Mouse (Mus musculus) urinary bladder, postnatal 4 days (tissue): Measurements from ENCODE around the gene Mecom.
"Not testable (repeated sequence)": the region's sequence is repeated elsewhere in the genome, so short reads cannot be mapped to it uniquely, and the experiment has no call there.

Experiments used
- DNase-seq, 2 experiments: peaks; one replicate each; pipeline ENCODE4 v3.0.0; 2021 to 2022; ENCODE audit warnings: low spot score in 2 of 2

The Mecom gene

DNA sequence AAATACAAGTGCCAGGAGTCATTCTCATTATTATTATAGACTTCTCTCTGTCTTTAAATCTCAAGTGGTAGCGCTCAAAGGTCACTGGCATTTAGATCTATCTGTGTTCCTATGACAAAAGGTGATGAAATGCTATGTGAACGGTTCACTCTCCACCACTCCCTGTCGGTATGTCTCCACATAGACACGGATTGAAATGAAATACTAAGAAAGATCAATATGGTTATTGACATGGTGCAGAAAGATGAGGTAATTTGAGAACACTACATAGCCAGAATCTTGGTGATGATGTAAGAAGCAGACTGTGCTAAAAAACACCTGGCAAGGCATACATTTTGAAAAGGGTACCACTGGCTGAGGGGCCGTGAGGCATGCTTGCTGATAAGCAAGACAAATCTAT is 294.1 kb downstream of the Mecom start:
- no peak for DNase-seq

DNA sequence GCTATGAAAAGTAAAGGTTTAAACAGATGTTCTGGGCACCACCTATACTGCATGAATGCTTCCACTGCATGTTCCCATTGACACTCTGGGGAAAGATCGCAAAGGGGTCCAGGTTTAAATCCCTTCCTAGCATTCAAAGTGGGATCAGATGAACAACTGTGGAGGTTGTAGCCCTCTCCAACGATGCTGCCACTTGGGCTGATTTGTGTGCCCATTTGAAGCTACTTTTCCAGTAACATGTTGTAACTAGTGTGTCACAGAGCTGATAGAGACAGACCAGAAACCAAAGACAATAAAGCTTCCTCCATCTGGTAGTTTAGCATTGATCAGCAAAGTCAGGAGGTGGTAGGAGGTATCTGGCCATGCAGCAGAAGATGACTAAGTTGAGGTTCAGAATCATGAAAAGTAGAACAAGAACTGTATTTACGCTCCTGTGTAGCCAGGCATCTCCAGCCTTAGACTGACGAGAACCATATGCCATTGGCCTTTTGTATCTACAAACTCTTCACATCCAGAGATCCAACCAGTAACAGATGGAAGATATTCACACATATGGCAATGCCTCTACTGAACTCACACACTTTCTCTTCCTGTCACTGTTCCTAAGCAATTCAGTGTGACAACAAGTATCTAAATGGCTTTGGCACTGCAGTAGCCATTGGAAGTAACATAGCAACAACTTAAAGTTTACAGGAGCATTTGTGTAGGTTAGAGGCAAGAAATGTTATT is 299.0 kb downstream of the Mecom start:
- no peak for DNase-seq

DNA sequence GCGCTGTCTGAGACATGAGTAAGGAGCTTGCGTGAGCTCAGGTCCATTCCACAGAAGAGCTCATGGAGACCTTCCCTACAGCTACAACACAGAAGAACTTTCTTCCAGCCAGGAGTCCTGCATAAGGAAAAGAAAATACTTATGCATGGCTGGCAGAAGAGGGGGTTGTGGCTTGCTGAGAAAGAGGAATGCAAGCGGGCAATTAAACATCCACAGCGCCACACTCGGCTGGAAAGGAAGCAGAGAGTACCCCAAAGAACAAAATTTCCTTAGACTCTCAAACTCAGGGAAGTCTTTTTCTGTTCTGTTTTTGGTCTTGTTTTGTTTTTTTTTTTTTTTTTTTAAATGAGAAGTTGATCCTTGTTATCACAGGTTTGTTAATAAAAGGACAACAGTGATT is 300.6 kb downstream of the Mecom start:
- no peak for DNase-seq

DNA sequence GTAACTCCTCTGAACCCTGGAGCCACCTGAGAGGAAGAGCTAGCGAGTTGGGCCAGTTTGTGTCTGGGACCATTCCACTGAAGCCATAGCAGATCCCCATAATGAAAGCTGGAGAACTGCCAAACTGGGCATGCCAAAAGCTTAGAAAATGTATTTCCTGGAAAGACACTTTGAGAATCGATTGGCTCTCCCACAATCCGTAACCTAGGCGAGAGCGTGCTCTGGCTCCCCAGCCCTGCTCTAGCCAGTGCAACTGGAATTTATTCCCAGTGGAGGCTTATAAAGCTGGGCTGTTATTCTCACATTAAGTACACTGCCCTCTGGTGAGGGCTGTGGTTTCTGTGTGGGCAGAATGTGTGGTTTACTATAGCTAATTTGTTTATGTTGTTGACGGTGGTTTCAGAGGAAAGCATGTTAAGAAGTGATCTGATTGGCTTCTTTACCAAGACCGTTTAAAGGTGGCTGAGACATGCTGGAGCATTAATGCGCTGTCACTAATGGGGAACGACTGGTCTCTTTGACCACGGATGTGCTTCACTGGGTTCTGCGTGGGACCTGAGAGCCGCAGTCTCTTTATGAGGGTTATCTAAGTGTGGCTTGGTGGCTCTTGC is 301.3 kb downstream of the Mecom start:
- DNase-seq = no peak

DNA sequence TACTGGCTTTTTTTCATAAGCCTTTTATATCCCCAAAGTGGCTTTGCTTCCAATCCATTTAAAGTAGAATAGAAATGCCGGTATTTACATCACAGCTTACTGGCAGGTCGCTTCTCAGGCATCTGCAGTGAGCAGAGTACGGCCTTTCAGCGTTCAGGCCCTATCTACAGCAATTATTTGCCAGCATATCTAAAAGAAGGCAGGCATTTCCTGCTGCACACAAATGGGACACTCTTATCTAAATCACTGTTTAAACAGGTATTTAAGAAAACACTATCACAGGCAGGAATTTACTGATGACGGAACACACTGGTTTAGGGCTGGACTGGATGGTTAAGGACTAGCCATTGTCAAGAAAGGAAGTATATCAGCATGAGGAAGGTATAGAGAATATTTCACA is 301.9 kb downstream of the Mecom start:
- no peak for DNase-seq

DNA sequence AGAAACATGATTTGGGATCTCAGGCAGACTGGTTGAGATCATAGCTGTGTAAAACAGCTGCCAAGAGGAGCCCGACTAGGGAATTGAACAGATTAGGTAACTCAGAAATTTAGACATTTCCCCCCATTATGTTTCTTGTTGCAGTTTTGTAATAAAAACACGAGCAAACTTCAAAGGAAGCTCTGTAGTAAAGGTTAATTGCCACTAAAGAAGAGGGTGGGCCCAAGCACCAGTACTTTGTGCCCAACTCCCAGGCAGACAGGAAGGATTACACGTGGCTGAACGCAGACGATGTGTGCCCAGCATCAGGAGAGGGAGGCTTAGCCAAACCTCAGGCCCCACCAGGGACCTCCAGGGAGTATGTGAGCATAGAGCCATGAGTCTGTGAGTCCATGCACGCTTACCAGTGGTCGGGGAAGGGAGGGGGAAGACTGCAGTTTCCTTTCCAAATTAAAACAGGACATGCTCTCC is 303.4 kb downstream of the Mecom start:
- no peak for DNase-seq

DNA sequence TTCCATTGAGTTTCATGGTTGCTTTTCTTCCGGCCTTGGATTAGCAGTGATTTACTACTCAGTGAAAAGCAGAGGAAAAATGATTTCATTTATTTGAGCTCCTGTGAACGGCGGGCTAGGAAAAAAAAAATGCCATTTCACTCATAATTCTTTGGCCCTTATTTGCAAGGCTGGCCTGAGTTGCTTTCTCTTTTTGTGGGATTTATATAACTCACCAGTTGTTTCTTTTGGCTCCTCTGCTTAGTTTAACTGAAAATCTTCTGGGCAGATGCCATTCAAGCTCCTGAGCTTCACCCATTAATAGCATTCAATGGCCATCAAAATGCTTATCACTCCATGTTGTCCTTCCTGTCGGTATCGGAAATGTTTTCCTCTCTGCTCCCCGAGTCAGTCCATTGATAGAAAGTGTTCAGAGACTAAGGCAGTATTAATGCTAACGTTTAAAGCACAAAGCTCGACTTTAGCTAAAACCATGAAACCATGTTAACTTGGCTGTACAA is 304.0 kb downstream of the Mecom start:
- DNase-seq = no peak

DNA sequence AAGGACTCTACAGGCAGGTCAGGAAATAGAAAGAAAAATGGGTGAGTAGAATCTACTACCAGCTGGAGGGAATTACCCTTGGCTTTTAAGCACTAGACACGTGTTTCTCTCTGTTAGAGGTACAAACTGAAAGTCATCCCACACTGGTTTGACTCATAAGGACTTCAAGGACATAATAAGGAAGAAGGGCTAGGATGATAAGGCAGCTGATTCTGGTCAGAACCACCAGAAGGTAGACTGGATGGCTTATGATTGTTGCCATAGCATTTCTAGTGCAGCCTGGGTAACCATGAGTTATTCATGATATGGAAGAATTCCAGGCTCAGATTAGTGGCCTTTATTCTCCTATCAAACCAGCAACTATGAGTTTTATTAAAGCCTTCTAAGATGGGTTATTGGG is 308.4 kb downstream of the Mecom start:
- DNase-seq = no peak

DNA sequence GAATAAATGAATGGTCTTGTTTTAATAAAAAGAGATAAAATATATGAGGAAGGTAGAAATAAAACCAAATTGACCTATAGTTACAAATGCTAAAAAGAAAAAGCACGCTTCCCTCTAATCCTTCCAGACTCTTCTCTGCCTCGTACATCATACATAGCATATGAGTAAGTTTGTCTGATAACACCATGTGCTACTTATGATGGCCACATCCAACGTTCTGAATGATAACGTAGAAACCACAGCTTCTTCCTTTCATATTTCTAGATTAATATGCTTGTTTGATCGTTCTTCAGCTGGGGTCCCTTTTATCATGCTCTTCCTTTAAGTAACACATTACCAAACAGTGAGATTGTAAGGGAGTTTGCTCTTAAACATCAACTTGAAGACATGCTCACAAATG is 310.3 kb downstream of the Mecom start:
- no peak for DNase-seq

DNA sequence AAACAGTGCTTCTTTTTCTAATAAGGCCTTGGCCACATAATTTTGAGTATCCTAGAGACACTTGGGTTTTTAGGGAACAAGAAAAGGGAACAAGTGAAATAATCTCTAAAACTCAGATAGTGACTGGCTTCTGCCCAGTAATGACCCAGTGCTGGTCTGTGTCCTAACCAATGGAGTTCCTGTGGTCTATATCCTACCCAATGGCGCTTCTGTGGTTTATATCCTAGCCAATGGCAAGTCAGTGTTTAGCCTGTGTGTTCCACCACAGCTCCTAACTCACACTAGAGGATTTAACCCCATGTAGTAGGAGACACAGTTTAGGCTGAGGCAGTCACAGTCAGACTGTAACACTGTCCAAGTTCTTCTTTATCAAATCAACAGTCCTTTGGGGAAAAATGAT is 313.8 kb downstream of the Mecom start:
- no peak for DNase-seq

DNA sequence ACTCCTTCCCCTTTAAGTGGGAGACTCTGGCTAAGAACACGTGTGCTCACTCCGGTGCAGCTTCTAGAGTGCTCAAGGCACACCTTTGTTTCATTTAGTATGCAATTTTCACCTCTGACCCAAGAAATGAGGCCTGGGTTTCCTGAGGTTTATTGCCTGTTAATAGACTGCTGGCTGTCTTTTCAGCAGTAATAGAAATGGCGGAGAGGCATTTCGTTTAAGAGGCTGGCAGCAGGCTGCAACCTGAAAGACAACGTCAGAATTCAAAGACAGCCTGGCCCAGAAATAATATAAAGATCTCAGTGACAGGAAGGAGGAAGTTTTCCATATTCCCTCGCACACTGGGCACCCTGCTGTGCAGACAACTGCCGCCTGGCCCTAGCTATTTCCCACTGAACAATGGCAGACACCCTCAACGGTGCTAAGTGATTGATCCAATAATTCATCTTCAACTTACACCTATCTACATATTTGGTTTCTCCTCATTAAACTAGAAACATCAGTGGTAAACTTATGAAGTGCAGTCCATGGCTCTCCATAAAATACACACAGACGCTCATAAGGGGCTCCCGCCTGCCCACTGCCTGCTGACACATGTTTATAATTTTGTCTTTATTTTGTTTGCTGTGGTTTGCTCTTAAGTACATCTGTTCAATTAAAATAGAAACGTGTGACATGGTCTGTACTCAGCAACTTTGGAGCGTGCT is 319.7 kb downstream of the Mecom start:
- DNase-seq = no peak

DNA sequence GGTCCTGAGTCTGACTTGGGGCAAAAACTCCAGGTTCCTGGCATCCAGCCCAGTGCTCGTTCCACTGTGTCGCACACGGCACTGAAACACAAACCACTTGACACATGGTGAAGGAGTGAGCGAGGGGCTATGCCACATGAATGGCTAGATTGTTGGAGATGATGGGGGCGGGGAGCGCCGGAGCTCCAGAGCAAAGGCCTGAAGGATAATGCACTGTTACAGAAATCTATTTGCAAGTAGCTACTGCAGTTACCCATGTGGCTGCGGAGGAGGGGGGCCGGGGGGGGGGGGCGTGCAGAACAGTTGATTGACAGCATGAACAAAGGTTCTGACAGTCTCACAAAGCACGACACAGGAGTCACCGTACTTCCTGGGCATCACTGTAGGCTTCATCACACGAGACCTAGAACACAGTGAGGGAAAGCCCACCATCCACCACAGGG is 320.9 kb downstream of the Mecom start:
- no peak for DNase-seq

DNA sequence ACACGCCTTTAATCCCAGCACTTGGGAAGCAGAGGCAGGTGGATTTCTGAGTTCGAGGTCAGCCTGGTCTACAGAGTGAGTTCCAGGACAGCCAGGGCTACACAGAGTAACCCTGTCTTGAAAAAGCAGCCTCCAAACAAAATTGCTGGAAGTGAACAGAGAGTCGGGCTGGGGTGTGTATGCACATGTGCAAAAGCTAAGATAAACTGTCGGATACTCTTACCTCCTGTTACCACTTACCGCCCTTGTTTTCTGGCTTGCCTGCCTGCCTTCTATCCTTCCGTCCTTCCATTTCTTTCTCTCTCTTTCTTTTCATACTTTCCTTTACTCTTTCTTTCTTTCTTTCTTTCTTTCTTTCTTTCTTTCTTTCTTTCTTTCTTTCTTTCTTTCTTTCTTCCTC is 322.6 kb downstream of the Mecom start:
- not testable (repeated sequence) for DNase-seq

DNA sequence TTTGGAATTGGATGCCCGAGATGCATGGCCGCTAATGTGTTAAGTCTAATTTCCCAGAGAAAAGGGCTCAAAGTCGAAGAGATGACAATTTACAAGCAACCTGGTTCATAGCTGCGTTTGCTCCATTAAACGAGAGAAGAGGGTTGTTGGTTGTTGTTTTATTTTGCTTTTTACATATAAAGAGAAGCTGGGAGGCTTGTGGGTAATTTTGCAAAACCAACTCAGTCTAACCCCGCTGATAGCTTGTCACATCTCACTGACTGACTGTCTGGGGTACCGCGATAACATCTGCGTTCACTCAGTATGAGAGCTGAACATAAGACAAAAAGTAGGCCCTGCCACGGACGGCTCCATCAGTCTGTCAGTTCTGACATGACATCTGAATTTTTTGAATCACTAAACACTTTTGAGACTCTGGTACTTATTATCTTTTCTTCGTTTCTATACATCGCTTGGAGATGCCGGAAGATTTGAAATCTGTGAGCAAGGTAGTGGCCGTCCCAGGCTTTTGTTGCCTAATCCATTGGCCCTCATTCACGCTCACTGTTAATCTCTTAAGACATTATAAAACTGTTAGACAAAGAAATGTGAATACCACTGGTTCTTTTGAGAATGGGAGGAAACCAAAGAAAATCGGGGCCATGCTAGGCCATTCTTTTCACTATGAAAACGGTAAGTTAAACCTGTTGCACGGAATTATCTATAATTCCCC is 327.0 kb downstream of the Mecom start:
- no peak for DNase-seq

DNA sequence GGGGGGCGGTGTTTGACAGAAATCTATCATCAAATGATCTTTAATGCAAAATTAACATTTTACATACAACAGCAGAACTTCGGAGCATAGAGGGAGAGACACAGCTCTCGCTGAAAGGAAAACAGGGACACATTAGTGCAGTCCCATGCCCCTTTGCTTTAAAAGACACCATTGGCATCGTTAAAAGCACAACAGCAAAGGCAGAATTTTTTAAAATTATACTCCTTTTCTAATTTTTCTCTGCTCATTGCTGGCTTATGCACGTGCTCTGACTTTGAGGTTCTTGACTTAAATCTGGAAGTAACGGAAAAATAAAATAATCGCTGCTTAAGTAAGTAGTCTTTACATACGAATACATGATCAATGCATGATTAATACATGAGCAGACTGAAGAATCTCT is 327.9 kb downstream of the Mecom start:
- no peak for DNase-seq

DNA sequence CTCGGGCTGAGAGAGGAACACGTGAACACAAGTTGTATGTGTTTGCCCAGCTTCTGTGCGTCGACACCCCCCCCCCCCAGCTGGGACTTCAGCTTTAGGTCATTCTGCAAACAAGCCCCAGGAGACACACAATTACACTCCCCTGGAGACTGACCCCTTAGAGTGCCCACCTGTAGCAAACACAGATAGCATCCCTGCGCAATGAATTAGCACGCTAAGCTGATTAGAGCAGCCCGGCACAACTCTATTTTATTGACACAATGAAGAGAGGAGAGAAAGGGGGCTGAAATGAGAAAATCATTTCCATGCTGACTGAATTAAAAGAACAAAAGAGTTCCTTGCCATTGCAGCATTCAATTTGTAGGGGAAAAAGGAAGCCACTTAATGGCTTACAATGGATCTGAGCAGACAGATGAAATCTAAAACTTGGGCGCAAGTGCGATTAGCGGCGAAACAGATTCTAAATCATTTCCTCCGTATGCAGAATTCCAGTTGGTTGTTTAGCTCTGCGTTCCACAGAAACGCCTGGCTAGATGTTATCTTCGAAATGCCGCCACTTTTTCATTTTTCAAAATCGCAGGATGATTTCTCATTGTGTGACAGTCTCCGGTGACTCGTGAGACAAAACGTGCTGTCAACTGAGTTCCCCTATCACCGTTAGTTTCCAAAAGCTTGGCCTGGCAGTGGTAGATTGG is 328.5 kb downstream of the Mecom start:
- no peak for DNase-seq

DNA sequence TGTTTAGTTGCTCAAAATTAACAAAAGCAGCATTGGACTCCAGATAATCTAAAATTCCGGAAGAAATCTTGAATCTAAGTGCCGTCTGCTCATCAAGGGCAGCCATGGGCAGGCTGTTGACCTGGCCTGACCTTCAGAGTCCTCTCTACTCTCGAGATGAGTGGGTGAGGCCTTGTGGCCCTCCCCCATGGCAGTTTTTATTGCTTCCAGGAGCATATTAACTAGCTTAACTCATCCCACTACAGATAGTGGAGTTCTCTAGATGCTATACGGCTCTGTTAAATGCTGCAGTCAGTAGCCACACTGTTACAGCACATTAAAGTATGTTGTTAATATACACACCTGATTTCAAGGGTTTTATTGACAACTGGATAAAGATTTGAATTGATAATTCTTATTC is 333.2 kb downstream of the Mecom start:
- DNase-seq = no peak

DNA sequence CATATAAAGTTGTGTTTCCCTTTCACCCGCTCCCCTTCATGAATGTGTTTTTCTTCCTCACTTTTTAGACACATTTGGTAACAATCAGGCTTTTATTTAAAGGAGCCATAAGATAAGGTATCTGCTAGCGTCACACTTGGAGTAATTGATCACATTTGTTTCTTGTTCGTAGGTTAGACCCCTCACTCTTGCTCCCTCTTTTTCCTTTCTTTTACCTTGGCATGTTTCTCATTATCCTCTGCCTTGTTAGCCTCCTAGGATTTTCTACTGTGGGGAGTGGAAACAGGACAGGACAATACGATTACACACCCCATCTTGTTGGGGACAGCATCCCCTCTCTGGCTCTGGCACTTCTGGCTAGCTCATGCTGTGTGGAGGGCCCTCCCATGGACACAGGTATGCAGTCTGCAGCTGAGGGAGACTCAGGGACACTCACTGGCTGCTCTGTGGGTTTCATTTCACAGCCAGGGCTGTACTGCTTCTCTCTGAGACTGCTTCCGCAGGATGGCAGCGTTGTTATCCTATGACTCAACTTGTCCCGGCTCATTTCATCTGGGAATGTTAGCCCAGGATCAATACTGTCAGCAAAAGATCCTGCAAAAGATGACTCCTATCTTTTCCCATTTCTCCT is 334.2 kb downstream of the Mecom start:
- no peak for DNase-seq

DNA sequence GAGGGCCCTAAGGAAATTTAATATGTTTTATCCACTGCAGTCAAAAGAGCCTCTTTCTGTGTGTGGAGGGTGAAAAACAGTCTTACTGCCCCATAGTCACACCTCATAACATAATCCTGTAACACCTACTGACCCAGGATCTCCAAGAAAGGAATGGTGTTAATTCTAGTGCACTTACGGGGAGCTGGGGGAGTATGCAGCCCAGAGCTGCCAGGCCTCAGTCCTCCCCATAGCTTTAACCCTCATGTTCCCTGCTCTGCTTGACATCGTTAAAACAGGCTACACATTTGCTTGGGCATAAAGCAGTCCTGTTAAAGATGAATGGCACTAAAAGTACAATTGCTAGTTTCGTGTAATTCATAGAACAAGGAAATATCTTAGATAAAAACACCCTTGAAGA is 335.0 kb downstream of the Mecom start:
- no peak for DNase-seq

DNA sequence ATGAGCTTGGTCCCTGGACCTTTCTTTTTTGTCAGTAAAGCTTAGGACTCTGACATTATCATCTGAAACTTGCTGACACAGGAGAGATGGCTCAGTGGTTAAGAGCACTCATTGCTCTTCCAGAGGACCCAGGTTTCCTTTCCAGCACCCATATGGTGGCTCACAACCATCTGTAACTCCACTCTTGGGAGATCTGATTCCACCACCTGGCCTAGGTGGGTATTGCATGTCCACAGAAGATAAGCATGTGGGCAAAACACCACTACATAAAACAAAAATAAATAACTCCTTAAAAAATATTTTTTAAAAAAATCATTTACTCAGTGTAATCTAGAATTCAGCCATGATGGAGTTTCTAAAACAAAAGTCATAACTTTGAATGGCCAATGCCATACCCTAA is 338.7 kb downstream of the Mecom start:
- no peak for DNase-seq

DNA sequence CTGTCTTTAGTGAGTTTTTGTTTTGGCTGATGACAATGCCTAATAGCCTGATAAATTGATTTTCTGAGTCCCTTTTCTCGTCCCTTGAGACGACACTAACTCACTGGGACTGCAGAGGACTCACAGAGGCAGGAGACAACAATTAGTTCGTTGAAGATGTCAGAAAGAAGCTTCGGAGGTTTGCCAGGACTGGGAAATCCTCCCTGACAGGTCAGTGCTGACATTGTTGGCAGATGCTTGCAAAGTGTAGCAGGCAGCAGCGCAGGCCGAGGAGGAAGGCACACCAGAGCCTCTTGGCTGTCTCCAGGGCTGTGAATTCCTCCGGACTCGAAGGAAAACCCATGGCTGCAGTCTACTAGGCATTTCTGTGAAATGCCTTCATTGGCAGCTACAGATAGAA is 339.9 kb downstream of the Mecom start:
- no peak for DNase-seq
